Mouse (Mus musculus) stomach, embryonic 16.5 days (tissue): ENCODE data around the gene Tsc22d2. TPM values are rescaled to one million over a fixed set of nuclear protein-coding genes. Genes with fewer than 3 reads are reported as not detected.

Experiments used
- ATAC-seq: fragments of 200-750 bp; cut with Nextera tagmentation; 2 replicates; pipeline ENCODE4 v1.8.0; 2017; ENCODE audit warnings: moderate number of reproducible peaks, moderate TSS enrichment; ENCODE audit not compliant: insufficient read depth, low FRiP score
- H3K27ac ChIP-seq: fragments of 300-500 bp; sonication (generic); 2 replicates; pipeline ENCODE4 v1.5.1; 2014; ENCODE audit warnings: low read length
- H3K27me3 ChIP-seq: fragments of 300-500 bp; sonication (generic); 2 replicates; pipeline ENCODE4 v1.6.1; 2014; ENCODE audit warnings: low read length, control low read depth, mixed read lengths; ENCODE audit not compliant: control insufficient read depth, insufficient read depth
- H3K36me3 ChIP-seq: fragments of 300-500 bp; sonication (generic); 2 replicates; pipeline ENCODE4 v1.6.1; 2014; ENCODE audit warnings: low read length; ENCODE audit not compliant: control insufficient read depth, insufficient read depth
- H3K4me1 ChIP-seq: fragments of 300-500 bp; sonication (generic); 2 replicates; pipeline ENCODE4 v1.6.1; 2014; ENCODE audit warnings: low read length, control low read depth, mixed read lengths; ENCODE audit not compliant: control insufficient read depth, insufficient read depth
- H3K4me2 ChIP-seq: fragments of 300-500 bp; sonication (generic); 2 replicates; pipeline ENCODE4 v1.6.1; 2014; ENCODE audit warnings: low read depth, low read length, mixed read lengths
- H3K4me3 ChIP-seq: fragments of 300-500 bp; sonication (generic); replicated peaks from 2 replicates; pipeline ENCODE4 v1.5.1; 2014; ENCODE audit warnings: mild to moderate bottlenecking, low read length
- H3K9ac ChIP-seq: fragments of 300-500 bp; sonication (generic); 2 replicates; pipeline ENCODE4 v1.6.1; 2014; ENCODE audit warnings: low read length
- H3K9me3 ChIP-seq: fragments of 300-500 bp; sonication (generic); replicated peaks from 2 replicates; pipeline ENCODE4 v1.6.1; 2016; ENCODE audit warnings: low read length, control low read depth; ENCODE audit not compliant: control insufficient read depth
- WGBS: fragments of 180-500 bp; shearing (Covaris S2); extraction: QIAGEN DNeasy Blood & Tissue Kit; methylation state at CpG from one replicate; pipeline ENCODE4 v1.1.7; 2014; 5-methylcytosine and 5-hydroxymethylcytosine counted together
- polyA plus RNA-seq: library from polyadenylated mRNA; unstranded; fragments of >200 nt; fragmentation: Nextera tagmentation; extraction: Ambion mirVana; gene quantifications from 2 replicates; pipeline ENCODE4 v1.2.1, GENCODE M21; 2015

Gene Tsc22d2
- polyA plus RNA-seq, 1 experiment from 2014 or later, result 5.9 TPM

DNA sequence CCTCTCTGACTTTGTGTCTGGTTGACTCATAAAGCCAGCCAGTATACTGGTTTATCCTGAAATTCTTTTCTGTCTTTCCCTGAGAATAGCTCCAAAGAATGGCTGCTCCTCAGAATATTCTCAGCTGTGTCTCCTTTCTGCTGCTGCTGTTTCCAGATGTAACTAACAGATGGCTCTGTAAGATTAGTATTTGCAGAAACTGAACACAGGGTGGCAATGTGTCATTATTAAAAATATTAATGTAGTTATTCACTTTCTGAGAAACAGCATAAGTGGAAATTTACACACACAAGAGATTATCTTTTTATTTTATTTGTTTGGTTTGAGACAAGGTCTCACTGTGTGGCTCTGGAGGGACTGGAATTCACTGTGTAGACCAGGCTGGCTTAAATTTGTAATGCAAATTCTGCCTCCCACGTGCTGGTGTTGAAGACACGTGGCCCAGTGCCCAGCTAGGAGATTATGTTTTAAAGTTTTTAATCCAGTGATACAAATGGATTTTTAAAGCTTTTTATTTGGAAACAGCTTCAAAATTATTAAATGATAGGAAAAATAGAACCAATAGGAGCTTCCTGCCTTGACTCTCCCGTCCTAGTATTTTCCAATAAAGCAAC is 89.3 kb downstream of the Tsc22d2 start:
- Histone ChIP-seq H3K9me3 (no peaks in the 10 kb centered on the region), H3K27ac (no peak overlapping the region), H3K27me3 (no peaks in the 10 kb centered on the region), H3K9ac (no peak overlapping the region), H3K4me2 (no peak overlapping the region), H3K4me1 (no peaks in the 10 kb centered on the region), H3K36me3 (no peaks in the 10 kb centered on the region), H3K4me3 (no peak overlapping the region)
- ATAC-seq, result no peak
- 54% methylated on average over 3 of the region's 3 CpGs for WGBS

DNA sequence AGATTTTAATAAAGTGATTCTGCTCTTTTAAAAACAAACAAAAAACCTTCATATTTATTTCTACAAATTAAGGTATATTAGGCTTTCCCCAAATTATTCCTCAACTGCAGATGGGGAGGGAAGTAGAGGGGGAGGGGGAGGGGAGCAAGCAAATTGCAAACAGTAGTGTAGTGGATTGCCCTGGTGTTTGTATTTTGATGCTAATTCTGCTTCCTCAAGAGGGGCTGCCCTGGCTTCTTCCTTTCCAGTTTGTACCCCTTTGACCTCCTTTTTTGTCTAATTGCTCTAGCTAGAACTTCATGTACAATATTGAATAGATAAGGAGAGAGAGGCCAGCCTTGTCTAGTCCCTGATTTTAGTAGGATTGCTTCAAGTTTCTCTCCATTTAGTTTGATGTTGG is 90.2 kb downstream of the Tsc22d2 start:
- Histone ChIP-seq H3K36me3 (no peaks in the 10 kb centered on the region), H3K9ac (no peak overlapping the region), H3K9me3 (no peaks in the 10 kb centered on the region), H3K27ac (no peak overlapping the region), H3K27me3 (no peaks in the 10 kb centered on the region), H3K4me3 (no peak overlapping the region), H3K4me1 (no peaks in the 10 kb centered on the region), H3K4me2 (no peak overlapping the region)
- ATAC-seq, result no peak

DNA sequence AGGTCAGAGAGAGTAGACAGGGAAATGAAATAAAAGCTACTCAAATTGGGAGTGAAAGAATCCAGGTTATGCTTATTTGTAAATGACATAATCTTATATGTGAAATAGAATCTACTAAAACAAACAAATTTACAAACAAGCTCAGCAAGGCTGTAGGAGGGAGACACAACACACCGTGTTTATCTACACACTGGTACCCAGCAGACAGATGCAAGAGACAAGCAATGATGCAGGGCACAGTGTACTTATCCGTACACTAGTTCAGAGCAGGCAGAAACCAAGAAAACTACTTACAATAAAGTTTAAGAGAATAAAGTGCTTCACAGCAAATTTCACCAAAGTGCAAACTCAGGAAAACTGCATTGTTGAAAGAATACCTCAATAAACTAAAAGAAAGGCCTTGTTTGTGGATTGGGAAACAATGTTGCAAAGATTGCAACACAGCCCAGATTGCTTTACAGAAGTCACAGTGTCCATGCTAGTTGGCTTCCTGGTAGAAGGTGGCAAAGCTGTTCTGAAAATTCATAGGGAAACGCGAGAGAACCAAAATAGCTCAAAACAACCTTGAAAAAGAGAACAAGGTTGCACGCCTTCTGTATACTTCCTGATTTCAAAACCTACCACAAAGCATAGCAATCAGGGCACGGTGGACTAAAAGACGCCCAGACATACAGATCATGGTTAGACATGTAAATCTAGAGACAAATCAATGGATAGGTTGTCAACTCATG is 93.7 kb downstream of the Tsc22d2 start:
- H3K4me2 ChIP-seq, result no peak overlapping the region
- 81% methylated on average over 7 of the region's 7 CpGs for WGBS

DNA sequence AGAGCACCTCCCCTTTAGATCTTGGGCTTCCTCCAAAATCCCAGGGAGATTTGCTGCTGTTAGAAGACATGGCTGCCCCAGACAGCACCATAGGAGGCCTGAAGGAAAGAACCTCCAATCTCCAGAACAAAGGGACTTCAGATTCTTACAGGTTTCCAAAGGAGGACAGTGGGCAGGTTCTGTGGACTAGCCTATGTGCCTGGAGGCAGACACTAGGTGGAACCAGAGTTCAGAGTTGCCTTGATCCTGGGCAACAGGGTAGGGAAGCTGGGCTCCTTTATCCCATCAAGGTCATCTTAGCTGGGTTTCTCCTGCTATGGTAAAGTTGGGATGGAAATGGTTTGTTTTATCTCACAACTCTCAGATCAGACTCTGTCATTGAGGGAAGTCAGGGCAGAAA is 97.1 kb downstream of the Tsc22d2 start:
- no peak overlapping the region for H3K27ac ChIP-seq
- H3K27me3 ChIP-seq, result no peaks in the 10 kb centered on the region
- H3K9ac ChIP-seq, result no peak overlapping the region
- H3K36me3 ChIP-seq, result no peaks in the 10 kb centered on the region
- H3K4me3 ChIP-seq, result no peak overlapping the region
- no peak for ATAC-seq
- H3K4me2 ChIP-seq, result no peak overlapping the region
- no peaks in the 10 kb centered on the region for H3K4me1 ChIP-seq
- H3K9me3 ChIP-seq, result no peaks in the 10 kb centered on the region

More for the DNA sequence above, 93.7 kb downstream of the Tsc22d2 start:
- Histone ChIP-seq H3K9ac (no peak overlapping the region), H3K4me1 (no peaks in the 10 kb centered on the region), H3K27me3 (no peaks in the 10 kb centered on the region), H3K27ac (no peak overlapping the region), H3K4me3 (no peak overlapping the region), H3K9me3 (no peaks in the 10 kb centered on the region), H3K36me3 (no peaks in the 10 kb centered on the region)
- ATAC-seq, result no peak

DNA sequence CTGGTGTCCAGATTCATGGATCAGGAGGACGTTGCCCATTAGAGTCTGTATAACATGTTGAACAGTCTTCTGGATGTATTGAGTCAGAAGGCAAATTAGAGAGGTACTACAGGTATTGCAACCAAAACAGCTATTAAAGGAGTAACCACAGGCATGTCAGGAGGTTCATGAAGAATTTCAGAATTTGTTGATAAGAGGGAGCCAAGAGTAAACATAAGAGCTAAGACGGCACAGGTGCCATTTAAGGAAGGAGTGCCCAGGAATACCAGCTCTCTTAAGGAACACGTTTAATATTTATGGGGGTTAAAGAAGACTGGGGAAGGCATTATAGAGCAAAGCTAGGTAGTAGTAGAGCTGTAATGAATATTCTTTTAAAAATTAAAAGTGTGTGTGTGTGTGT is 98.2 kb downstream of the Tsc22d2 start:
- no peak overlapping the region for H3K4me3 ChIP-seq
- no peaks in the 10 kb centered on the region for H3K36me3 ChIP-seq
- no peaks in the 10 kb centered on the region for H3K27me3 ChIP-seq
- no peaks in the 10 kb centered on the region for H3K4me1 ChIP-seq
- no peak overlapping the region for H3K9ac ChIP-seq
- WGBS, result 56% methylated on average over 3 of the region's 3 CpGs
- ATAC-seq, result no peak
- no peaks in the 10 kb centered on the region for H3K9me3 ChIP-seq
- no peak overlapping the region for H3K27ac ChIP-seq
- H3K4me2 ChIP-seq, result no peak overlapping the region

DNA sequence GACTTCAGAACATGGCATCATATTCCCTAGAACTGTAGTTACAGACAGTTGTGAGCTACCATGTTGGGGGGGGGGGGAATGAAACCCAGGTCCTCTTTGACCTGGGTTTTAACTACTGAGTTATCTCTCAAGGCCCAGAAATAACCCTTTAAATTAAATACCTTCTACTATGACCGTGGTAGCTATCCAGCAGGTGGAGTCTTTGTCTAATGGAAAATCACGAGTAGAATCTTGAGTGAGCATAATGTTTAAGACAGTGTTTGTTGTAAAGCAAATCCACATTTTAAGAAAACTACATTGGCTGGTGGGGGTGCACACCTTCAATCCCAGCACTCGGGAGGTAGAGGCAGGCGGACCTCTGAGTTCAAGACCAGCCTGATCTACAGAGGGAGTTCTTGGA is 99.0 kb downstream of the Tsc22d2 start:
- WGBS, result 83% methylated on average over 4 of the region's 4 CpGs
- H3K27me3 ChIP-seq, result no peaks in the 10 kb centered on the region
- no peak for ATAC-seq
- H3K4me1 ChIP-seq, result no peaks in the 10 kb centered on the region
- H3K4me2 ChIP-seq, result no peak overlapping the region
- H3K36me3 ChIP-seq, result no peaks in the 10 kb centered on the region
- no peak overlapping the region for H3K9ac ChIP-seq
- no peak overlapping the region for H3K4me3 ChIP-seq
- no peak overlapping the region for H3K27ac ChIP-seq
- H3K9me3 ChIP-seq, result no peaks in the 10 kb centered on the region

DNA sequence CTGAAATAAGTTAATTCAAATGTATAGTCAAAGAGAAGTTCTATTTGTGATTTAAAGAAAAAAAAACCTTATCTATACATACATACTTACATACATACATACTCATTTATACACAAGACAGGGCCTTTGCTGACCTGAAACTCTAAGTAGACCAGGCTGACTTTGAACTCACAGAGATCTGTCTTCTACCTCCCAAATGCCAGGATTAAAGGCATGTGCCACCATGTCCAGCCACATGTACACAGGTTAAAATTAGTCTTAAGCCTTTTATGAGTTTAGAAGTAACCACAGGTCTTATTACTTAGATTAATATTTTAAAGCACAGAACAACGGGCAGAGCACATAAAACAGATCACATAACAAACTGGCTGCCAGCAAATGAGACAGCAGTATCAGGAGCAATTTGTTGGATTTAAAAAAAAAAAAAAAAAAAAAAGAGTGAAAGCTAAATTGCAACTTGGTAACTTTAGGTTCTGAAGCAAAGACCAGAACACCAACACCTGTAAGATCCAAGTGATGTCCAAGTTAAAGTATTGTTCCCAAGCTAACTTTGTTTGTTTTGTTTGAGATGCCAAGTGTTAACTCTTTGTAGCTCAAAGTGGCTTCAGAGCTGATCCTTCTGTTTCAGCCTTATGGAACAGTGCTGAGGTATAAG is 101.6 kb downstream of the Tsc22d2 start:
- no peak for ATAC-seq
- H3K9ac ChIP-seq, result no peak overlapping the region
- H3K27me3 ChIP-seq, result no peaks in the 10 kb centered on the region
- 54% methylated on average over 1 of the region's 1 CpGs for WGBS
- H3K27ac ChIP-seq, result no peak overlapping the region
- no peaks in the 10 kb centered on the region for H3K36me3 ChIP-seq
- no peak overlapping the region for H3K4me2 ChIP-seq
- no peaks in the 10 kb centered on the region for H3K4me1 ChIP-seq
- H3K9me3 ChIP-seq, result no peaks in the 10 kb centered on the region
- no peak overlapping the region for H3K4me3 ChIP-seq

Other genes starting within 250 kb of the Tsc22d2 start
- 47.5 and 51.3 TPM in 2 replicates for gene Eif2a, start 111.1 kb downstream of the Tsc22d2 start, polyA plus RNA-seq
- gene Serp1, start 111.2 kb downstream of the Tsc22d2 start, polyA plus RNA-seq, result 218 and 219 TPM in 2 replicates
- gene Selenot, start 161.9 kb downstream of the Tsc22d2 start, polyA plus RNA-seq, result 18.1 and 20.1 TPM in 2 replicates
- 0.05 TPM in 1 of 2 replicates, not detected in the other for gene Erich6, start 222.5 kb downstream of the Tsc22d2 start, polyA plus RNA-seq